Mouse (Mus musculus) heart, embryonic 16.5 days (tissue): Measurements from ENCODE around the gene Mrpl42. TPM values are rescaled to one million over a fixed set of nuclear protein-coding genes. Genes with fewer than 3 reads are reported as not detected.

ENCODE experiments used
- ATAC-seq: fragments of 200-750 bp; cut with Nextera tagmentation; replicated peaks from 2 replicates; pipeline ENCODE4 v1.8.0; 2017; ENCODE audit warnings: moderate number of reproducible peaks; ENCODE audit not compliant: insufficient read depth, low FRiP score; ENCODE audit errors: extremely low read depth
- H3K27ac ChIP-seq: fragments of 300-500 bp; sonication (generic); 2 replicates; pipeline ENCODE4 v1.5.1; 2014; ENCODE audit warnings: mild to moderate bottlenecking, low read length, control low read depth, moderate library complexity
- H3K27me3 ChIP-seq: fragments of 300-500 bp; sonication (generic); 2 replicates; pipeline ENCODE4 v1.6.1; 2014; ENCODE audit warnings: low read length, mixed read lengths; ENCODE audit not compliant: control insufficient read depth, insufficient read depth
- H3K36me3 ChIP-seq: fragments of 300-500 bp; sonication (generic); 2 replicates; pipeline ENCODE4 v1.6.1; 2014; ENCODE audit not compliant: control insufficient read depth, insufficient read depth
- H3K4me1 ChIP-seq: fragments of 300-500 bp; sonication (generic); 2 replicates; pipeline ENCODE4 v1.6.1; 2014; ENCODE audit warnings: low read length, mixed read lengths; ENCODE audit not compliant: control insufficient read depth, insufficient read depth
- H3K4me2 ChIP-seq: fragments of 300-500 bp; sonication (generic); 2 replicates; pipeline ENCODE4 v1.6.1; 2014; ENCODE audit warnings: low read depth, mild to moderate bottlenecking, control low read depth, low read length
- H3K4me3 ChIP-seq: fragments of 300-500 bp; sonication (generic); 2 replicates; pipeline ENCODE4 v1.5.1; 2014; ENCODE audit warnings: mild to moderate bottlenecking, control low read depth, low read length
- H3K9ac ChIP-seq: fragments of 300-500 bp; sonication (generic); 2 replicates; pipeline ENCODE4 v1.6.1; 2014; ENCODE audit warnings: low read length, control low read depth
- H3K9me3 ChIP-seq: fragments of 300-500 bp; sonication (generic); replicated peaks from 2 replicates; pipeline ENCODE4 v1.6.1; 2016; ENCODE audit warnings: low read length; ENCODE audit not compliant: control insufficient read depth
- WGBS: fragments of 180-500 bp; shearing (Covaris S2); extraction: QIAGEN DNeasy Blood & Tissue Kit; methylation state at CpG from one replicate; pipeline ENCODE4 v1.1.7; 2014; 5-methylcytosine and 5-hydroxymethylcytosine counted together
- polyA plus RNA-seq: library from polyadenylated mRNA; unstranded; fragments of >200 nt; fragmentation: Nextera tagmentation; extraction: Ambion mirVana; gene quantifications from 2 replicates; pipeline ENCODE4 v1.2.1, GENCODE M21; 2015

Gene Mrpl42
- polyA plus RNA-seq, 1 experiment from 2014 or later = 629 TPM

- H3K9me3 ChIP-seq = no peaks in the 10 kb centered on the region
- H3K4me2 ChIP-seq = no peak overlapping the region
- WGBS = 64% methylated on average over 2 of the region's 2 CpGs
- ATAC-seq = no peak
- H3K27me3 ChIP-seq = no peaks in the 10 kb centered on the region
- no peak overlapping the region for H3K9ac ChIP-seq
- H3K4me1 ChIP-seq = no peaks in the 10 kb centered on the region
- no peaks in the 10 kb centered on the region for H3K36me3 ChIP-seq
- H3K27ac ChIP-seq = no peak overlapping the region
- no peak overlapping the region for H3K4me3 ChIP-seq
Measured at GRCm38 (mm10) chr10:95456103-95456502, 45.6 kb downstream of the Mrpl42 start.

- no peaks in the 10 kb centered on the region for H3K27me3 ChIP-seq
- no peaks in the 10 kb centered on the region for H3K4me1 ChIP-seq
- H3K9ac ChIP-seq = no peak overlapping the region
- no peak overlapping the region for H3K4me2 ChIP-seq
- ATAC-seq = no peak
- no peak overlapping the region for H3K27ac ChIP-seq
- no peaks in the 10 kb centered on the region for H3K9me3 ChIP-seq
- 82% methylated on average over 5 of the region's 5 CpGs for WGBS
- no peaks in the 10 kb centered on the region for H3K36me3 ChIP-seq
- H3K4me3 ChIP-seq = no peak overlapping the region
Measured at GRCm38 (mm10) chr10:95453282-95453681, 48.5 kb downstream of the Mrpl42 start.

- ATAC-seq = no peak
- no peaks in the 10 kb centered on the region for H3K9me3 ChIP-seq
- H3K4me2 ChIP-seq = no peak overlapping the region
- no peaks in the 10 kb centered on the region for H3K36me3 ChIP-seq
- H3K27me3 ChIP-seq = no peaks in the 10 kb centered on the region
- H3K27ac ChIP-seq = no peak overlapping the region
- no peak overlapping the region for H3K4me3 ChIP-seq
- H3K4me1 ChIP-seq = no peaks in the 10 kb centered on the region
- H3K9ac ChIP-seq = no peak overlapping the region
- 34% methylated on average over 6 of the region's 6 CpGs for WGBS
Measured at GRCm38 (mm10) chr10:95449033-95449432, 52.7 kb downstream of the Mrpl42 start.

- H3K36me3 ChIP-seq = no peaks in the 10 kb centered on the region
- no peak overlapping the region for H3K4me2 ChIP-seq
- H3K27me3 ChIP-seq = no peaks in the 10 kb centered on the region
- no peak; the same call in 1 of the 2 replicates for ATAC-seq
- no peak overlapping the region for H3K9ac ChIP-seq
- no peaks in the 10 kb centered on the region for H3K9me3 ChIP-seq
- H3K4me3 ChIP-seq = no peak overlapping the region
- H3K27ac ChIP-seq = no peak overlapping the region
- H3K4me1 ChIP-seq = no peaks in the 10 kb centered on the region
- WGBS = 87% methylated on average over 16 of the region's 16 CpGs
Measured at GRCm38 (mm10) chr10:95447954-95448353, 53.8 kb downstream of the Mrpl42 start.

GRCm38 (mm10) chr10:95445104-95446056 is 56.4 kb downstream of the Mrpl42 start:
- no peak for ATAC-seq
- WGBS = 68% methylated on average over 18 of the region's 18 CpGs
- H3K36me3 ChIP-seq = no peaks in the 10 kb centered on the region
- H3K4me3 ChIP-seq = no peak overlapping the region
- no peak overlapping the region for H3K4me2 ChIP-seq
- H3K4me1 ChIP-seq = no peaks in the 10 kb centered on the region
- no peak overlapping the region for H3K27ac ChIP-seq
- H3K9ac ChIP-seq = no peak overlapping the region
- no peaks in the 10 kb centered on the region for H3K9me3 ChIP-seq
- no peaks in the 10 kb centered on the region for H3K27me3 ChIP-seq

GRCm38 (mm10) chr10:95442334-95442733 is 59.4 kb downstream of the Mrpl42 start:
- Histone ChIP-seq H3K4me2 (no peak overlapping the region), H3K4me3 (no peak overlapping the region), H3K36me3 (no peaks in the 10 kb centered on the region), H3K27ac (no peak overlapping the region), H3K27me3 (no peaks in the 10 kb centered on the region), H3K4me1 (0 out of 2 replicates have a peak, but pooled peaks cover 3% of the 10 kb centered on the region), H3K9me3 (no peaks in the 10 kb centered on the region), H3K9ac (no peak overlapping the region)
- 80% methylated on average over 4 of the region's 4 CpGs for WGBS
- no peak for ATAC-seq

GRCm38 (mm10) chr10:95440566-95440965 is 61.2 kb downstream of the Mrpl42 start:
- no peaks in the 10 kb centered on the region for H3K36me3 ChIP-seq
- WGBS = 56% methylated on average over 2 of the region's 2 CpGs
- H3K4me1 ChIP-seq = 0 out of 2 replicates have a peak, but pooled peaks cover 3% of the 10 kb centered on the region
- no peak overlapping the region for H3K9ac ChIP-seq
- H3K4me3 ChIP-seq = no peak overlapping the region
- no peaks in the 10 kb centered on the region for H3K9me3 ChIP-seq
- no peak overlapping the region for H3K27ac ChIP-seq
- H3K27me3 ChIP-seq = no peaks in the 10 kb centered on the region
- H3K4me2 ChIP-seq = no peak overlapping the region
- ATAC-seq = no peak

- WGBS = 73% methylated on average over 10 of the region's 10 CpGs
- 0 out of 2 replicates have a peak, but pooled peaks cover 3% of the 10 kb centered on the region for H3K4me1 ChIP-seq
- ATAC-seq = no peak
- H3K9ac ChIP-seq = no peak overlapping the region
- no peaks in the 10 kb centered on the region for H3K36me3 ChIP-seq
- H3K9me3 ChIP-seq = no peaks in the 10 kb centered on the region
- no peak overlapping the region for H3K4me2 ChIP-seq
- H3K27me3 ChIP-seq = no peaks in the 10 kb centered on the region
- H3K27ac ChIP-seq = no peak overlapping the region
- no peak overlapping the region for H3K4me3 ChIP-seq
Measured at GRCm38 (mm10) chr10:95439718-95440339, 61.9 kb downstream of the Mrpl42 start.

GRCm38 (mm10) chr10:95438941-95439340 is 62.8 kb downstream of the Mrpl42 start:
- H3K4me2 ChIP-seq = no peak overlapping the region

More at GRCm38 (mm10) chr10:95438941-95439340, 62.8 kb downstream of the Mrpl42 start:
- H3K9ac ChIP-seq = no peak overlapping the region
- no peaks in the 10 kb centered on the region for H3K27me3 ChIP-seq
- ATAC-seq = no peak
- 16% methylated on average over 11 of the region's 11 CpGs for WGBS
- H3K27ac ChIP-seq = no peak overlapping the region
- H3K9me3 ChIP-seq = no peaks in the 10 kb centered on the region
- 0 out of 2 replicates have a peak, but pooled peaks cover 3% of the 10 kb centered on the region for H3K4me1 ChIP-seq
- no peak overlapping the region for H3K4me3 ChIP-seq
- no peaks in the 10 kb centered on the region for H3K36me3 ChIP-seq
